Mouse (Mus musculus): ENCODE data around the gene Apobec4. TPM values are rescaled to one million over a fixed set of nuclear protein-coding genes. Genes with fewer than 3 reads are reported as not detected.

The Apobec4 gene
- not detected in 2 replicates for polyA plus RNA-seq (2014; fragmentation: Nextera tagmentation; extraction: Ambion mirVana)

DNA sequence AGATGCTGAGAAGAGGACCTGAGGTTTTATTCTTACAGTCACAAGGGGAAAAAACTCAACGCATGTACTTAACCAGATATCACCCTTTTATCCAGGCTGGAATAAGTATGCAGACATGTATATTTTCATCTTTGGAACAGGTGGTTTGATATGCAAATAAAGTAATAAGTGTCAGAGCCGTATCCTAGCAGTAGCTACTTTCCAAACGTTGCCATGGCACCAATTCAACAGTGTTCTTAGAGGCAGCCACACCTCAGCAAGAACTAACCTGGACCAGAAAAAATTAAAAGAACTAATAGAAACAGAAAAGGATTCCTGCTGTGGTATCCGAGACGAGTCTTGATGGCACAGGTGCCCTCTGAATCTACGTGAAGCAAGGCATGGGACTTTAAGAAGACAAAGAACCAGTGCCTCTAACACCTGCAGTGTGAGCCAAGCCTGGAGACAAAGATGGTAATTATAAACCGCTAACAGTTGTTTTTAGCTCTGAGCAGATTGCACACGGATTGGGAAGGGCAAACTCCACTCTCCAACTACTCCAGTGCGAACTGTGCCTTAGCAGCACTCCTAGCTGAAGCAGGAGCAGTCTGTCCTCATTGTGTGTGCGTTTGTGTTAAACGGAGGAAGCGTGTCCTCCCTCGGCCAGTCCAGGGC is at the start of gene Apobec4:
Gene Apobec4 (plus strand): TSS at position 240 of the 654 bp plus-strand sequence.
- ATAC-seq (ENCODE audit: low FRiP score) (no peak), DNase-seq (ENCODE audit: low spot score) (no peak)
- Histone ChIP-seq H3K9ac (ENCODE audit: low read depth, low read length) (no peak within 1 kb of the TSS), H3K4me3 (ENCODE audit: low read depth, low read length) (no peak within 1 kb of the TSS), H3K9me3 (ENCODE audit: control insufficient read depth, low read length) (no peaks in the 10 kb centered on the region), H3K36me3 (ENCODE audit: control insufficient read depth, insufficient read depth, low read length) (no peaks in the 10 kb centered on the region), H3K27me3 (ENCODE audit: control insufficient read depth, insufficient read depth, low read length) (no peaks in the 10 kb centered on the region), H3K27ac (ENCODE audit: low read depth, low read length) (no peak within 1 kb of the TSS), H3K4me1 (replicated peaks; ENCODE audit: control insufficient read depth, insufficient read depth, low read length) (no peaks in the 10 kb centered on the region), H3K4me2 (replicated peaks; ENCODE audit: low read depth, low read length) (no peak within 1 kb of the TSS)
- 74% methylated on average over 13 of the region's 13 CpGs for WGBS

GRCm38 (mm10) chr1:152701066-152701465 is 49.3 kb upstream of the Apobec4 start:
- Histone ChIP-seq H3K4me2 (replicated peaks; ENCODE audit: low read depth, low read length) (no peak overlapping the region), H3K27ac (ENCODE audit: low read depth, low read length) (no peak overlapping the region), H3K27me3 (ENCODE audit: control insufficient read depth, insufficient read depth, low read length) (no peaks in the 10 kb centered on the region), H3K9me3 (ENCODE audit: control insufficient read depth, low read length) (no peaks in the 10 kb centered on the region), H3K4me1 (replicated peaks; ENCODE audit: control insufficient read depth, insufficient read depth, low read length) (no peaks in the 10 kb centered on the region), H3K36me3 (ENCODE audit: control insufficient read depth, insufficient read depth, low read length) (no peaks in the 10 kb centered on the region), H3K4me3 (ENCODE audit: low read depth, low read length) (no peak overlapping the region), H3K9ac (ENCODE audit: low read depth, low read length) (no peak overlapping the region)
- DNase-seq (ENCODE audit: low spot score) (no peak), ATAC-seq (ENCODE audit: low FRiP score) (no peak)
- WGBS: 82% methylated on average over 5 of the region's 5 CpGs

DNA sequence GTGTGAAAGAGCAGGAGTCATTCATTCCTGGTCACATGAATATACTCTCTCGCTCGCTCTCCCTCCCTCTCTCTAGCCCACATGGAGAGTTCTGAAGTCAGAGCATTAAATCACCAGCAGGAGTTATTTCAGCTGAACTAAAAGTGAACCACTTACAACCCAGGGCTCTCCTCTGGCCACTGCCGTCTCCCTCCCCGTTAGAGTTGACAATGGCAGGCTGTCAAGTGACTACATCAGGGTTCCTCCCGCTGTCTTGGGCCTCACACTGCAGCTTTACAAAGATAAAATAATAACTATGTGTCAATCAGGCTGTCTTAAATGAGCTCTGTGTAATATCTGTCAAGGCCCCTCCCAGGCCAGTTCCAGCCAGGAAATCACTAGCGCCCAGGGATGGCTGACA is 47.4 kb upstream of the Apobec4 start:
- Histone ChIP-seq H3K4me3 (ENCODE audit: low read depth, low read length) (no peak overlapping the region), H3K4me2 (replicated peaks; ENCODE audit: low read depth, low read length) (no peak overlapping the region), H3K4me1 (replicated peaks; ENCODE audit: control insufficient read depth, insufficient read depth, low read length) (no peaks in the 10 kb centered on the region), H3K27me3 (ENCODE audit: control insufficient read depth, insufficient read depth, low read length) (no peaks in the 10 kb centered on the region), H3K9ac (ENCODE audit: low read depth, low read length) (no peak overlapping the region), H3K9me3 (ENCODE audit: control insufficient read depth, low read length) (no peaks in the 10 kb centered on the region), H3K27ac (ENCODE audit: low read depth, low read length) (no peak overlapping the region), H3K36me3 (ENCODE audit: control insufficient read depth, insufficient read depth, low read length) (no peaks in the 10 kb centered on the region)
- WGBS: 40% methylated on average over 6 of the region's 6 CpGs
- ATAC-seq (ENCODE audit: low FRiP score) (no peak), DNase-seq (ENCODE audit: low spot score) (no peak)

GRCm38 (mm10) chr1:152703941-152704340 is 46.4 kb upstream of the Apobec4 start:
- no peak for DNase-seq (ENCODE audit: low spot score)
- 66% methylated on average over 6 of the region's 6 CpGs for WGBS
- no peak overlapping the region for H3K9ac ChIP-seq (ENCODE audit: low read depth, low read length)

GRCm38 (mm10) chr1:152707560-152707959 is 42.8 kb upstream of the Apobec4 start:
- no peak overlapping the region for H3K27ac ChIP-seq (ENCODE audit: low read depth, low read length)
- H3K27me3 ChIP-seq (ENCODE audit: control insufficient read depth, insufficient read depth, low read length): no peaks in the 10 kb centered on the region
- H3K9ac ChIP-seq (ENCODE audit: low read depth, low read length): no peak overlapping the region
- no peak for DNase-seq (ENCODE audit: low spot score)
- H3K4me2 ChIP-seq (replicated peaks; ENCODE audit: low read depth, low read length): no peak overlapping the region
- H3K36me3 ChIP-seq (ENCODE audit: control insufficient read depth, insufficient read depth, low read length): no peaks in the 10 kb centered on the region
- no peaks in the 10 kb centered on the region for H3K4me1 ChIP-seq (replicated peaks; ENCODE audit: control insufficient read depth, insufficient read depth, low read length)
- H3K9me3 ChIP-seq (ENCODE audit: control insufficient read depth, low read length): no peaks in the 10 kb centered on the region
- WGBS: 95% methylated on average over 2 of the region's 2 CpGs
- no peak overlapping the region for H3K4me3 ChIP-seq (ENCODE audit: low read depth, low read length)
- no peak for ATAC-seq (ENCODE audit: low FRiP score)

More at GRCm38 (mm10) chr1:152703941-152704340, 46.4 kb upstream of the Apobec4 start:
- no peaks in the 10 kb centered on the region for H3K4me1 ChIP-seq (replicated peaks; ENCODE audit: control insufficient read depth, insufficient read depth, low read length)
- no peak overlapping the region for H3K4me2 ChIP-seq (replicated peaks; ENCODE audit: low read depth, low read length)
- H3K9me3 ChIP-seq (ENCODE audit: control insufficient read depth, low read length): no peaks in the 10 kb centered on the region
- H3K27ac ChIP-seq (ENCODE audit: low read depth, low read length): no peak overlapping the region
- ATAC-seq (ENCODE audit: low FRiP score): no peak
- H3K36me3 ChIP-seq (ENCODE audit: control insufficient read depth, insufficient read depth, low read length): no peaks in the 10 kb centered on the region
- no peak overlapping the region for H3K4me3 ChIP-seq (ENCODE audit: low read depth, low read length)
- H3K27me3 ChIP-seq (ENCODE audit: control insufficient read depth, insufficient read depth, low read length): no peaks in the 10 kb centered on the region

DNA sequence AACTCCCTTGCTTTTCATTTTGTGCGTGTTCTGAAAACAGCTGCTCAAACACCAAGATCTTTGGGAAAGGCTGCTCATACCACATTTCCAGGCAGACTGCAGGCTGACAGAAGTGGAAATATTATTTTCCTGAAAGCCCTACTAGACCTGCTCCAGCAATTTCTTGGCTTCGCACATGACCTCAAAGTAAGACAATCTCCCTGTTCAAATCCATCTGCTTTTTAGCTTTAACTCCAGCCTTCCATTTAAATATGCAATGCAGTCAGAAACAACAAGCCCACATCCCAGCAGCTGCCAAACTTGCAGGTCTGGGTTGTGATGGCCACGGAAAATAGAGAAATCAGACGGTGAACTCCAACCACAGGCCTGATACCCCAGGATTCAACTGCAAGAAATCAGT is 39.3 kb upstream of the Apobec4 start:
- H3K4me2 ChIP-seq (replicated peaks; ENCODE audit: low read depth, low read length): no peak overlapping the region
- no peak overlapping the region for H3K4me3 ChIP-seq (ENCODE audit: low read depth, low read length)
- no peaks in the 10 kb centered on the region for H3K4me1 ChIP-seq (replicated peaks; ENCODE audit: control insufficient read depth, insufficient read depth, low read length)
- no peaks in the 10 kb centered on the region for H3K36me3 ChIP-seq (ENCODE audit: control insufficient read depth, insufficient read depth, low read length)
- DNase-seq (ENCODE audit: low spot score) (no peak), ATAC-seq (ENCODE audit: low FRiP score) (no peak)
- 90% methylated on average over 4 of the region's 4 CpGs for WGBS
- H3K27me3 ChIP-seq (ENCODE audit: control insufficient read depth, insufficient read depth, low read length): no peaks in the 10 kb centered on the region
- H3K9ac ChIP-seq (ENCODE audit: low read depth, low read length): no peak overlapping the region
- H3K9me3 ChIP-seq (ENCODE audit: control insufficient read depth, low read length): no peaks in the 10 kb centered on the region
- H3K27ac ChIP-seq (ENCODE audit: low read depth, low read length): no peak overlapping the region

DNA sequence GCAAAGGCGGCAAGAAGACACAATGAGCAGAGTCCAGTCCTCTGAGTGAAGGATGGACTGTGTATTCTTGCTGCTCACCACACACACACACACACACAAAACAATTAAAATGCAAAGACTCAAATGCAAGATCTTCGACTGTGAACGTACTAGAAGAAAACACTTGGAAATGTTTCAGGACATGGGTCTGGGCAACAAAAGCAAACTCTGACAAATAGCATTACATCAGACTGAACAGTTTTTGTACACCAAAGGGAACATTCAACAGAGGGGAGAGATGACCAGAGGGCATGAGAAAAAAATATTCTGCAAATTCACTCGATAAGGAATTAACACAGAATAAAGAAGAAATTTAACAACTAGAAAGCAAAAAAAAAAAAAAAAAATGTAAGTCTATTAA is 36.4 kb upstream of the Apobec4 start:
- Histone ChIP-seq H3K36me3 (ENCODE audit: control insufficient read depth, insufficient read depth, low read length) (no peaks in the 10 kb centered on the region), H3K27me3 (ENCODE audit: control insufficient read depth, insufficient read depth, low read length) (no peaks in the 10 kb centered on the region), H3K4me3 (ENCODE audit: low read depth, low read length) (no peak overlapping the region), H3K27ac (ENCODE audit: low read depth, low read length) (no peak overlapping the region), H3K4me1 (replicated peaks; ENCODE audit: control insufficient read depth, insufficient read depth, low read length) (no peaks in the 10 kb centered on the region), H3K4me2 (replicated peaks; ENCODE audit: low read depth, low read length) (no peak overlapping the region), H3K9me3 (ENCODE audit: control insufficient read depth, low read length) (no peaks in the 10 kb centered on the region), H3K9ac (ENCODE audit: low read depth, low read length) (no peak overlapping the region)
- WGBS: 89% methylated on average over 4 of the region's 4 CpGs
- no peak for DNase-seq (ENCODE audit: low spot score)
- ATAC-seq (ENCODE audit: low FRiP score): no peak

DNA sequence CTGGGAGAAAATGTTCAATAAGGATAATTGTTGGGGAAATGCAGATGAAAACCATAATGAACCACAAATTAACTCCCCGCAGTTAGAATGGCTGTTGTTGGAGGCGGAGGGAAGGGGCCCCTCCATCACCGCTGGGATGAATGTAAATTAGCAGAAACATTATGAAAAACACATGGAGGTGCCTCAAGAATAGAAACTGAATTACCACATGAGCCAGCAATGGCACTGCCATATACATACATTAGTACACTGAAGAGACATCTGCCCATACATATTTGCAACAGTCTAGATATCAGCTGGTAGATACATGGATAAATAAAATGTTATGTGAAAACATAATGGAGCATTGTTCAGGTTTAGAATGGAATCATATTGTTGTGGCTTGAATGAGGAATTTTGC is 35.9 kb upstream of the Apobec4 start:
- H3K27ac ChIP-seq (ENCODE audit: low read depth, low read length): no peak overlapping the region
- H3K9me3 ChIP-seq (ENCODE audit: control insufficient read depth, low read length): no peaks in the 10 kb centered on the region
- DNase-seq (ENCODE audit: low spot score) (no peak), ATAC-seq (ENCODE audit: low FRiP score) (no peak)
- H3K4me2 ChIP-seq (replicated peaks; ENCODE audit: low read depth, low read length): no peak overlapping the region
- WGBS: 69% methylated on average over 3 of the region's 3 CpGs
- no peaks in the 10 kb centered on the region for H3K36me3 ChIP-seq (ENCODE audit: control insufficient read depth, insufficient read depth, low read length)
- no peak overlapping the region for H3K4me3 ChIP-seq (ENCODE audit: low read depth, low read length)
- H3K4me1 ChIP-seq (replicated peaks; ENCODE audit: control insufficient read depth, insufficient read depth, low read length): no peaks in the 10 kb centered on the region
- H3K9ac ChIP-seq (ENCODE audit: low read depth, low read length): no peak overlapping the region
- no peaks in the 10 kb centered on the region for H3K27me3 ChIP-seq (ENCODE audit: control insufficient read depth, insufficient read depth, low read length)

GRCm38 (mm10) chr1:152717329-152717728 is 33.0 kb upstream of the Apobec4 start:
- H3K36me3 ChIP-seq (ENCODE audit: control insufficient read depth, insufficient read depth, low read length): no peaks in the 10 kb centered on the region
- no peak for DNase-seq (ENCODE audit: low spot score)
- no peak for ATAC-seq (ENCODE audit: low FRiP score)
- H3K9me3 ChIP-seq (ENCODE audit: control insufficient read depth, low read length): no peaks in the 10 kb centered on the region
- H3K27ac ChIP-seq (ENCODE audit: low read depth, low read length): no peak overlapping the region
- H3K27me3 ChIP-seq (ENCODE audit: control insufficient read depth, insufficient read depth, low read length): no peaks in the 10 kb centered on the region
- H3K4me1 ChIP-seq (replicated peaks; ENCODE audit: control insufficient read depth, insufficient read depth, low read length): no peaks in the 10 kb centered on the region
- WGBS: 93% methylated on average over 1 of the region's 1 CpGs
- H3K9ac ChIP-seq (ENCODE audit: low read depth, low read length): no peak overlapping the region
- no peak overlapping the region for H3K4me2 ChIP-seq (replicated peaks; ENCODE audit: low read depth, low read length)
- H3K4me3 ChIP-seq (ENCODE audit: low read depth, low read length): no peak overlapping the region
